Mouse (Mus musculus) lung, postnatal 10 days (tissue): ENCODE measurements around the gene Pitpnc1.
A peak's percentile ranks its signal among the peaks of the same experiment; 100 is the strongest.

Experiments
- DNase-seq: peaks from one replicate; pipeline ENCODE4 v3.0.0; 2021

Gene Pitpnc1

DNA sequence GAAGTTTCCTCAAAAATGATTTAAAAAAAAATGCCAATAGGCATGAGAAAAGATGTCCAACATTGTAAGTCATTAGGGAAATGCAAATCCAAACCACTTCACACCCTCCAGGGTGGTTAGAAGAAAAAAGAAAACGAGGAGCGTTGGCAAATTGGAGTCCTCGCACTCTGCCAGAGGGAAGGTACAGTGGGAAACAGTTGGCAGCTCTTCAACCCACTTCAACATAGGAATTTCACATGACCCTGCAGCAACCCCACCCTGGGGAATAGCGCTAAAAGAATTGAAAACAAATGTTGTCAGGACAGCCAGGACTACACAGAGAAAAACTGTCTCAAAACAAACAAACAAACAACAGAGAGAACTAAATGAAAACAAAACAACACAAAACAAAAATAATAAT lies 32.8 kb downstream of the Pitpnc1 start:
- no peak for DNase-seq

DNA sequence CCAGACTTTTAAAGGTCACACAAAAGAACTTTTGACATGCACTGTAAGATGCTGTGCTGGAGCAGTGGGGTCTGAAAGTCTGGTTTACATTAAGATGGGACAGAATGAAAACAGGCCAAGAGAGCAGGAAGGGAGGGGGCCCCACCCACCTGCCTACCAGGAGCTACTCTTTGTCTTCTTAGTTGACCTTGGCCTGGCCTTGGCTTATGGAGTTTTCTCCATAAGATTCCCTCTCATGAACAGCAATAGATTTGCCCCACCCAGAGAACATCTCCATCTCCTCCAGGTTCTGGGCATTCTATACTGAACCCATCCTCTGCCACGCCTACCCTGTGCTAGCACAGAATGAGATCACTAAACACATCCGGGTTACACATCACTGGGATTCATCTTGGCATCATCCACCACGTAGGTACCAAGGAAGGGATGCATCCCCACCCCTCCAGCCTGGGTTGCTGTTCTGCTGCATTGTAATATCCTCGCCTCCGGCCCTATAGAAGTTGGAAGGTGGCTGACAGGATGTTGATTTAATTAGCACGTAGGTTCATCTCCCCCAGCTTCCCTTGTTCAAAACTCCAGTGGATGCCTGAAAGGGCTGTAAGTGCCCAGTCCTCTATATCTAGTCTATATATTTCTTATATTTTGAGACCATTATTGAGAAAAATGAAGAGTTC lies 34.6 kb downstream of the Pitpnc1 start:
- DNase-seq: no peak

DNA sequence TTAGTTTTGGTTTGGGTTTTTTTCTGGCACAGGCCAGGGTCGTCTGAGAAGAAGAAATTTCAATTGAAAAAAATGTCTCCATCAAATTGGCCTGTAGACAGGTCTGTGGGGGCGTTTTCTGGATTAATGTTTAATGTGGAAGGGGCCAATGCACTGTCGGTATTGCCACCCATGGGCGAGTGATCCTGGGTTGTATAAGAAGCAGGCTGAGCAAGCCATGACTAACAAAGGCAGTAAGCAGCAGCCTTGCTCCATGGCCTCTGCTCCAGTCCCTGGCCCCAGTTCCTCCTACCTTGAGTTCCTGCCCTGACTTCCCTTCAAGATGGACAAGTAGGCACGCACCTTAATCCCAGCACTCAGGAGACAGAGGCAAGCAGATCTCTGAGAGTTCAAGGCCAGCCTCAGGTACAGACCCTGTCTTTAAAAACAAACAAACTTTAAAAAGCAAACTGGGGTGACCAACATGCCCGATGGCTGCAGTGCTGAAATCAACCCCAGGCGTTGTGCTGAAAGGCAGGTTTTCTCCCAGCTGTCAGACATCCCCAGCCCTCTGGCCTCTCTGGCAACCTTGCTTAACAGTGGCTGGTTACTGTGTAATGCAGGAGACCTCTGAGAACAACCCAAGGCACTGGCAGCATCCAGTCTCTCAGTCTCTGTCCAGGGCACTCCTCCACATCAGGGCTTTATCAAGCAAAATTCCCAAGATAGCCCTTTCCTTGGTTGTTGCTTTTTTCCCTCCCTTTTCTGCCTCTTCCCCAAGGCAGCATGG lies 39.1 kb downstream of the Pitpnc1 start:
- no peak for DNase-seq

DNA sequence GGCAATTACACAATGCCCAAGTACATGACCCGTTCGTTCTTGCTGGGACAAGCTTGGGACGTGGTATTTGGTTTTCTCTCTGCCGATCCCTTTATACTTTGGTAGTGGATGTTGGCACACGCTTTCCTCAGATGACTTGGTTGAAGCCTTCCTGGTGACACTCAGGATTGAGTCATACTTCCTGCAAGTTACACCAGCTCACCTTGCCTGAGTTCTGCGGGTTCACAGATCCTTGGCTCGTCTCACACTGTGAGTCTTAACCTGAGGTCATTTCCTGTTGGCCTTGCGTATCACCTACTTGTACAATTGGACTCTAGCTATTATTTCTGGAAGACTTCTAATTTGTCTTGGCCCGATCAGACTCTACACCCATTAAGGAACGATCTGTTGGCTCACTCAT lies 42.5 kb downstream of the Pitpnc1 start:
- DNase-seq: no peak

DNA sequence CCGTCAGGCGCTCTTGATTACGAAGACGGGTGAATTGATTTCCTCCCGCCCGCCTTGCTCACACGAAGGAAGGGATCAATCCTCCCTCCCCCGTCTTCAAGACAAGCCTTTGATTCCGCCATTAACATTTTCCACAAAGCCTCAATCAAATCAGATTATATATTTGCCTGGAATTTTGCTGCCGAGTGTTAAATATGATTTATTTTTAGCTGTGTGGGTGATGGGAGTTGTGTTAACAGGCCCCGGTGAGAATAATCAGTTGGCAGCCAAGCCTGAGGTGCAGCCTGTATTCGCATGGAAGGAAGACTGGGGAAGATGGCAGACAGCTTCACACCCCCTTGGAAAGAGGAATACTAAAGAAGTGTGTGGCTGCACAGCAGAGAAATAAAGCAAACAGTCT lies 46.3 kb downstream of the Pitpnc1 start:
- no peak for DNase-seq

DNA sequence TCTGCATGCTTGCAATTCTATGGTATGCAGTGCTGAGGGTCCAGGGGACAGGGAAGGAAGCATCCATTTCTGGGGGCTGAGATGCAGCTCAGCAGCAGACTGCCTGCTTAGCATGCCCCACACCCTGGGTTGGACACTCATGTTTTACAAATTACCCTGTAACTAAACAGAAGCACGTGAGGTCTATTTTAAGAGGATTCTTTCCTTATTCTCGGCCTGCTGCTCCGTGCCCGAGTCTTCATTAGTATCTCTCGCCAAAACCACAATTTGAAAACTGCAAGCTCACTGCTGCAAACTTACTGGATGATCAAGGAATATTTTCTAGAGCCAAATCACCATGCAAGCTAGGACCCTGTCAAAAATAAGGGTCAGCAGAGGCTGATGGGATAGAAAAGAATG lies 48.1 kb downstream of the Pitpnc1 start:
- DNase-seq: no peak

DNA sequence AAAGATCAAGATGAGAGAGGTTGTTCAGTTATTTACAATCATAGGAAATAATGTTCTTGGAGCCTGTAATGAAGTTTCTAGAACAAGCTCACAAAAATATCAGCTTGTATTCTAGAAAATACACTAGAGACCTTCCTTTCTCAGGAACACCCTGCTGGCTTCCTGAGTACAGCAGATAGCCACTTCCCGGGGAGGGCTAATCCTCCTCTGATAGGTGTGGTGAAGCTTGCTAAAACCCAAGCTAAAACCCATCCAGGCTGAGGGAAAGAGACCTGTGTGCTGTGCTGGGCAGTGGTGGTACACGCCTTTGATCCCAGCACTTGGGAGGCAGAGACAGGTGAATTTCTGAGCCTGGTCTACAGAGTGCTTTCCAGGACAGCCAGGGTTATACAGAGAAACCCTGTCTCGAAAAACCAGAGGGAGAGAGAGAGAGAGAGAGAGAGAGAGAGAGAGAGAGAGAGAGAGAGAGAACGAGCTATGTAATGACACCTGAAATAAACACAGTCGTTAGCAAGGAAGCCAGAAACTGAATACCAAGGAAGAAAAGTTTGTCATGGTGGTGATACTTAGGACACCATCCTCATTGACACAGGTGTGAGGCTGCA lies 48.6 kb downstream of the Pitpnc1 start:
- DNase-seq: peak; percentile 41

DNA sequence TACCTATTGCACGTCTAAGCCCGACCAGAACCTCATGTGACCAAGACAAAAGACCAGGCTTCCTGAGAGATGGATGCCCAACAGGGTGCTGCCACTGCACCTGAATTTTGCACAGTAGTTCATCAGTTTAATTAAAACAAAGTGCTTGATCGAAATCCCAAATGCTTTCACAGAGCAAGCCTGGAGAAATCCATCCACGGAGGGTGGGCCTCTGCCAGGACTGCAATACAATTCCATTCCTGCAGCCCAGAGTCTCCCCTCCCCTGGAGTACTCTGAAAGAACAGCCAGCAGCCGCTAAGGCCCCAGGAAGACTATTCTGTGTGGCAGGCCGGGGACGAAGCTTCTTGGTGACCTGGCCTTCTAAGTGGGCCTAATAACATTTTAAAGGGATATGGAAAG lies 50.6 kb downstream of the Pitpnc1 start:
- DNase-seq: no peak

DNA sequence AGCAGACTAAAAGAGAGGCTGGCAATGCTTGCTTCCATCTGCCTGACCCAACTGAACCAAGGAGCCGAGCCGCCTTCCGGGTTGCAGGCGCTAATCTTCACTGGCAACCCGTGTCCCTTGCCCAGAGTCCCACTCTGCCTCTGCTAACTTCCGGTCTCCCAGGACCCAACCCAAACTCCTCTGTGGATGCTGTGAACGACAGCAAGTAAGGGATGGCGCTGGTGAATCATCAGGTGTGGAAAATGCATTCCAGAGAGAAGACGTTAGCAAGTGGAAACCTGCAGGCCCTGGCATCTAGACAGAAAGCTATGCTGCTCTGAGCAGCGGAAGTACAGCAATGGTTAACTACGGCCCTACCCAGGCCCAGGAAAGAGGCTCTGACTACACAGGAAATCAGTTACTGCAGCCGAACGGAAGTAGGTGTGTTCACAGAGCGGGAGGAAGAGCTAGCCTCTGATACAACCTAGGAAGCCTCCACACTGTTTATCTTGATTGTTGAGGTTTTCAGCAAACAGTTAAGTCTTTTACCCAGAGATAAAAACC lies 53.4 kb downstream of the Pitpnc1 start:
- DNase-seq: peak; percentile 75

DNA sequence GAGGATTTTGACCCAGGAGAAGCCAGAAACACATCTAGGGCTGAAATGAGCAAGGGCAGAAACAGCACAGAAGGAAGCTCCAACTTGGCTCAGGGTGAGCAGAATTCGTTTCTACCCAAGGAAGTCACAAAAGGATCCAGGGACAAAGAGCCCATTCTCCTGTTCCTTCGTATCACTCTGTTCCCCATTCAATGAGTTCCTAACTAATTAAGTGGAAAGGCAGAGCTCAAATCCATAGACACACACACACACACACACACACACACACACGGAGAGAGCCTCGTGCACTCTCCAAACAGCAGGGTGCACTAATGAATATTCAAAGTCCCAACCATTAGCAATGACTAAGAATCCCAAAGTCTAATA lies 54.0 kb downstream of the Pitpnc1 start:
- no peak for DNase-seq

DNA sequence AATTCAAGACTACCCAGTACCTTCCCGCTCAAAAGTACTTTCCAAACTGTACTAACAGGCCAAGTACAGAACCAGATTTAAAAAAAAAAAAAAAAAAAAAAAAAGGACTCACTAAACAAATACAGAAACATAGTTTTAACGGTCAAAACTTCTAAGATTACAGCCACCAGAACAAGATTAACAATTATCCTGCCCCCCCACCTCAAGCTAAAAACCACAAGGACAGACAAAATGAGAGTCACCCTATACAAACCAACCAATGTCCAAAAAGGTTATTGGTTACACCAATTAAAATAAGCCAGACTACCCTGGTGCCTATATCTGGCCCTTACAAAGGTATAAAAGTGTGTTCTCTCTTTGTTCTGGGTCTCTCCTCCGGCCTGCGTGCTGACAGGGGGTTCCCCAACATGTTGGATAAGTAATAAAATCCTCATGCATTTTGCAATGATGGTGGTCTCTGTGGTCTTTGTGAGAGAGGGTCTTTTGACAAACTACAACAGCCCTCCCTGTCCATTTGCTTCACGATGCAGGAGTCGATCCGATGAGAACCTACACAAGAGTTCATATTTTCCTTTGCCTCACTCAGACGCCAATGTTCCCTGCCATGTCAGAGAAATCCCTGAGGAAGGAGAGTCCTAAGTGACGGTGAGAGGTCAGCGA lies 54.5 kb downstream of the Pitpnc1 start:
- DNase-seq: no peak

DNA sequence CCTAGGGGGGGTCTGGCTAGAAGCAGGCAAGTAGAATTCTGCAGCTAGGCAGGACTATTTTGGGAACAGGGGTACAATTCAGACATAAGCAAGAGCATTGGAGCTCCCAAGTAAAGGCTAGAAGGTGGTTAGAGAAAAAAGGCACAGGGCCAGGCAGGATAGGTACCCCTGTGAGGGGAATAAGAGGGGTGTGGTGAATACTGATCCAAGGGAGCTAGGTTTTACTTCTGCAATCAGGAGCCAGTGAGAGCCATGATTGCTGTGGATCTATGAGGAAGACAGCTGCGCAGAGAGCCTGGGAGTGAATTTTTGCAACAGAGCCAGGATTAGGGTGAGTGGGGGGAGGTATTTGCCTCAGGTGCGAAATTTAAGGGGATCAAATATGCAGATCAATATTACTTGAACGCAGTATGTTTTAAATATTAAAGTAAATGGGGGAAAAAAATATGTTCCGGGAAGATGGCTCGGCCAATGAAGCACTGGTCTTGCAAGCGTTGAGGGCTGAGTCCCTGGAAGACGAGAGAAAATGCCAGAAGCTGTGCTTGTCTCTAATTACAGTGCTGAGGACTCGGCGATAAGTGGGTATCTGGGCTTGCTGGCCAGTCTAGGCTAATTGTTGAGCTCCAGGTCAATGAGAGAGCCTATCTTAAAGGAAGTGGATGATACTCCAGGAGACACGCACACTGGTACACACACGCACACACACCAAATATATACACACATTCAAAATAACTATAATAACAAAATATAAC lies 55.3 kb downstream of the Pitpnc1 start:
- DNase-seq: no peak

DNA sequence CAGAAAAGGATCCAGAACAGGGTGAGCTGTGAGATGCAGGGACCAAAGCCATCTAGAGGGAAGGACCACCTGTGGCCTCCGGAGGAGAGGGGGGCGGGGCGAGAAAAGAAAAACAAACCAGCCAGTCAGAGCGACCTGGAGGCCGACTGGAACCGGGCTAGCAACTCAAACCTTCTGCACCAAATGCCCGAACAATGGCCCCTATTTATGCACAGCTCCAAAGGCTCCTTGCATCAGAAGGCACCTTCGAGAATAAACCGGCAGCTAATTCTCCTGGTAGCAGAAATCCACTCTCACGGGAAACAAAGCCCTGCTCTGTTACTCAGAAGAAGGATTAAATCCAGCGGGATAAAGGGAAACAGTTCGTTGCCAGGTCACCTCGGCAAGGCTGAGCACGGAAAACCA lies 57.2 kb downstream of the Pitpnc1 start:
- DNase-seq: no peak

DNA sequence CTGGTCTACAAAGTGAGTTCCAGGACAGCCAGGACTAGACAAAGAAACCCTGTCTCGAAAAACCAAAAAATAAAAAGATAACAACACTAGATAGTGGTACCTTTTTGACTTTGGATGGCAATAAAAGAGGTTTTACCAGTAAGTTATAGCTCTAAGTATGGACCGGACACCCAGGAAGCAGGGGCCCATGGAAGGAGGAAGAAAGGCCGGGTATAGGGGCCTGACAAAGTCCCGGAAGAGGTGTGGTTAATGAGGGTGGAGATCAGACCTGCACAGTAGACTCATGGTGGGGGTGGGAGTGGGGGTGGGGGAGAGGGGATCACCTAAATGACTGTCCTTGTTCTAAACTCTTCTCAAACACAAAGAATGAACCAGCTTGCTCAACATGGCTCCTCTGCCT lies 58.4 kb downstream of the Pitpnc1 start:
- DNase-seq: no peak

DNA sequence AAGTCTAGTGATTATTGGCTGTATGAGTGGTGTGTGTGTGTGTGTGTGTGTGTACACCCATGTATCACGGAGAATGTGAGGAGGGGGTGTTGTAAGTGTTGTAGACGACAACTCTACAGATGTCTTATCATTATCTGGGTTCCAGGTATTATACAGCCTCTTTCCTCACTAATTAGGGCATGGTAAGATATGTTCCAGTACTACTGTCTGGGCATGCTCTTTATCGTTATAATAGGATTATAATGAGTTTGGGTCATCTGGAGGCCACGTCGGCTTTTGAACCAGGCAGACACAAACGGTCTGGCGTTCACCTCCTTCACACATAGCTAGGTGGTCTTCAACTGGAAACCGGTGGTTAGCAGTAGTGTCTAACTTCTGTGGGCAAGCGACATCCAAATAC lies 58.9 kb downstream of the Pitpnc1 start:
- DNase-seq: no peak

DNA sequence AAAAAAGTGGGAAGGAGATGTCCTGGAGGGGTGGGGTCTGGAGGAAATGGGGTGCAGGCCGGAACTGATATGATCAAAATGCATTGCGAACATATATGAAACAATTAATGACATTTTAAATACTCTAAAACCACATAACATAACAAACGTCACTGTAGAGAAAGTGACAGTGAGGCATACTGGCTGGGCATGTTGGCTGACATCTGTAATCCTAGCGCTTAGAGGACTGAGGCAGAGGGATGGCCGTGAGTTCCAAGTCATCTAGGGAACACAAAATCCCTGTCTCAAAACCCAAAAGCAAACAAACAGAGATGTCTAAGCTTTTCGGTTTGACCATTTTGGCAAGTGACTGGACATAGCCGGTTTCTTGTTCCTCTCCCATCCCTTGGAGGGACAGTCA lies 59.7 kb downstream of the Pitpnc1 start:
- no peak for DNase-seq

DNA sequence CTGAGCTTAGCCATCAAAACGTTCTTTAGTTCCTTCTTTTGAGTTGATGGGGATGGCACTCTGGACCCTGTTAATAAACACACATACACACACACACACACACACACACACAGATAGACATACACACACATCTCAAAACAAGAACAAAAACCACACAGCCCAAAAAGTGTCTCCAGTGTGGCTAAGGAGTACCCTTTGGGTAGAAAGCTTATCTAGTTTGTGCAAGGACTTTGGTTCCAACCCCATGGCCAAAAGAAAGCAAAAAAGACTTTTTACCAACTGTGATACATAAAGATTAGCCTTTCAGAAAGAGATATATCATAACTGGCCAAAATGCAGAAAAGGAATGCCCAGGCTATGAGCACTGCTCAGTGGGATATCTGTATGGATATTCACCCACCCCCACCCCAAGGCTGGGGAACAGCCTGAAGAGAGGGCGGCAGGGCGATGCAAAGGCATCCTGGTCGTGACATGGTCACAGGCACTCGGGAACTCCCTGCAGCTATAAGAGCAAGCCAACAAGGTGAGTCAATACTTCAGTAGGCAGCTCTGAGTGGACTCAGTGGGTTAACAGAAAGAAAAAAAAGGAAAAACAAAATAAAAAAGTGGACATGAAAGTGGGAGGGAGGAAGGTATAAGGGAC lies 60.3 kb downstream of the Pitpnc1 start:
- no peak for DNase-seq

DNA sequence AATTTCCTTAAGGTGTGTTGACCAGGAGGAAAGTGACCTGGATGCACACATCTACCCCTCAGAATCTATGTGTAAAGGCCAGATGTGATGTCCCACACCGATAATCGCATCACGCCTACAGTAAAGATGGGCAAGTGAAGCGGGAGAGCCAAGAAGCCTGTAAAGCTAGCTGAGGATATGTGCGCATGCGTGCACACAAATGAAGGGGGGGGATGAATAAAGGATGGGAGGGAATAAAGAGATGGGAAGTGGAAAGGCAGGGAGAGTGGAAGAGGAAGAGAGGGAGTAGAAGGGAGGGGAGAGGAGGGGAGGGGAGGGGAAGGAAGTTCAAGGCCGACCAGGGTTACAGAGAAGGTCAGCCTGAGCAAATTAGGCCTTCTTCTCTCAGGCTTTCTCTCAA lies 61.6 kb downstream of the Pitpnc1 start:
- no peak for DNase-seq

DNA sequence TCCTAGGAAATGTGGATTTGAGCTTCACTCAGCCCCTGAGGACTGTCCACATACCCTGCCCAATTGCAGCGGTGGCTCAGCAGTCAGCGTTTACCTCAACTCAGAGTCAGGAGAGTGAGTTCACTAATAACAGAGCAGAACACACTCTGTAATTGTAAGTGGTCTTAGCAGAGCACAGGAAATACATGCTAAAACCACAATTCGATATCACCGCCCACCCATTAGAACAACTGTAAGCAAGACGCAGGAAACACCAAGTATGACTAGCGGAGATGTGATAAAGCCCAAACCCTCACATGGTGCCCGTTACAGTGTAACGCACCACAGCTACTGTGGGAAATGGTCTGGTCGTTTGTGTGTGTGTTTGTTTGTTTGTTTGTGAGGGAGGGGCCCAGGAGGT lies 62.8 kb downstream of the Pitpnc1 start:
- no peak for DNase-seq

DNA sequence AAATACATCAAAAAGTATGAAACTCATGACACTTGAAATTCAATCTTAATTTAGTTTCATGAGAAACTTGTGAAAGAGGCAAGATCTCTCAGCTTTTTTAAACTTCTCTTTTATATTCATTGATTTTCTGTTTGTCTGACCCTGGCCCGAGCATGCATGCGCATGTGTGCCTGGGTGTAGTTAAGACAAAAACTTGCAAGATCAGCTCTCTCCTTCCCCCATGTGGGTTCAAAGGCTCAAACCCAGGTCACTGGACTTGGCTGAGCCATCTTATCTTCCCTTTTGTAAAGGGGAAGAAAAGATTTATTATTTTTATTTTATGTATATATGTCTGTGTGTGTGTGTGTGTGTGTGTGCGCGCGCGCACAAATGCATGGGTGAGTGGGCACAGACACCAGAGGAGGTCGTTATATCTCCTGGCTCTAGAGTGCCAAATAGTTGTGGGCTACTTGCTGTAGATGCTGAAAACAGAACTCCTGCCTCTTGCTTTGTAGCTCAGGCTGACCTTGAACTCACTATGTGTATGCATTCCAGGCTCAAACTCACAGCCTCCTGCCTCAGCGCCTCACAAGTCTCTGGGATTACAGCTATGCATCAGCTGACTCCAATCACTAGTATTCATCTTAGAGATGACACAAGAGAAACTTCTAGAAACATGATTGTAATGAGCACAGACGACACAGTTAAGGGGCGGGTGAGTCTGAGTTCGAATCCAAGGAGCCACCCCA lies 64.7 kb downstream of the Pitpnc1 start:
- no peak for DNase-seq

DNA sequence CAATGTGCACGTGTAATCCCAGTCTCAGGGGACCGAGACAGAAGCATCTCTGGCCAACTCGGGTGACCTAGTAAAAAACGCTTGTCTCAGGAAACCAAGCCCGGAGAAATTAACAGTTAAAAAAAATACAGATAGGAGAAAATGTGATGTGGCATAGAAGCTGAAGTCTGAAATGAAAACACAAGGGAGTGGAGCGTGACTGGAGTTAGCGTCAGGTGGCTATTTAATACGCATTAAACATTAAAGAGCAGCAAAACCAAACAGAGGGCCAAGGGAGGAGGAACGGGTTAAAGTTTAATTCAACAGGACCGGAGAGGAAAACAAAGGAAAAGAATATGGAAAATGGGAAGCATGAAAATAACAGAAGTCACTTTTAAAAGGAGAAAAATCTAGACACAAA lies 67.2 kb downstream of the Pitpnc1 start:
- DNase-seq: no peak
